Mouse (Mus musculus): ENCODE measurements around the gene Rab3a.

DNA sequence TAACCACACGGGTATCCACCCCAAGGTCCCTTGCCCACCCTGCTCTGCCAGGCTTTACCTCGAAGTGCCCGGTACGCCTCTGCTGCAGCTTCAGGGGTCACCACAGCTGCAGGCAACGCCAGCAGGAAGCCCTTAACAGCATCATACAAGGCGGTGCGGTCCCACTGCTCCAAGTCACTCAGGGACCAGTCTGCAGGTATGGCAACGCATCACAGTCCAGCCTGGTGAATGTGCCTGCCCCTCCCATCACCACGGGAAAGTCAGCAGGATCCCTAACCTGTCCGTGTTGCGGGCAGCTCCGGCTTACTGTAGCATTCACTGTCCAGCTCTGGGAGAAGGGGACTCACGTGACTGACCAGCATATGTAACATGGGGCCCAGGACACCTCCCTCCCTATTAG, 17.6 kb downstream of the Rab3a start:
- TF ChIP-seq POLR2A (IDR thresholded peaks at IDR 0.05; ENCODE audit: extremely low read depth, insufficient read depth, low read length), result no peak
- no peak for TF ChIP-seq CTCF (IDR thresholded peaks at IDR 0.05; ENCODE audit: low read depth, low read length)
